Mouse (Mus musculus) CH12F3 (cell line): ENCODE data around the gene Atf6.

Source experiments
- in situ Hi-C: fragments of 300-500 bp; cut with MboI; formaldehyde crosslinking; loops from 2 replicates; pipeline ENCODE4 v1.14.3; 2020; ENCODE audit warnings: low sequenced_read_pairs

Gene Atf6

DNA sequence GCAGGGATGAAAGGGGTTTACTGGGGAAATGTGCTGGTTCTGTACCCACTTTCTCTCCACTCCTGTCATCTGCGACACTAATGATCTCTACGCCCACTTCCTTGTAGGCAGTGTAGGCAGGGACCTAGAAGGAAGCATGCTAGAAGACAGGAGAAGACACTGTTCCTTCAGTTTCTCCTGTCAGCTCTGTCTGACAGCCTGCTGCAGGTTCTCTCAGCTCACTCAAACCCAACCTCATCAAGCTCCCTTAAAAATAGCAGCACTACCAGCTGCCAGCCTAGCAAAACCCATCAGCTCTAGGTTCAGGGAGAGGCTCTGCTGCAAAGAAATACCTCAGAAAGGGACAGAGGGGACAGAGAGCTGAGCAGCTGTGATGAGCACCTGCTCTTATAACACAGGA lies 17.6 kb downstream of the Atf6 start:
- in situ Hi-C loops = no loop called here

DNA sequence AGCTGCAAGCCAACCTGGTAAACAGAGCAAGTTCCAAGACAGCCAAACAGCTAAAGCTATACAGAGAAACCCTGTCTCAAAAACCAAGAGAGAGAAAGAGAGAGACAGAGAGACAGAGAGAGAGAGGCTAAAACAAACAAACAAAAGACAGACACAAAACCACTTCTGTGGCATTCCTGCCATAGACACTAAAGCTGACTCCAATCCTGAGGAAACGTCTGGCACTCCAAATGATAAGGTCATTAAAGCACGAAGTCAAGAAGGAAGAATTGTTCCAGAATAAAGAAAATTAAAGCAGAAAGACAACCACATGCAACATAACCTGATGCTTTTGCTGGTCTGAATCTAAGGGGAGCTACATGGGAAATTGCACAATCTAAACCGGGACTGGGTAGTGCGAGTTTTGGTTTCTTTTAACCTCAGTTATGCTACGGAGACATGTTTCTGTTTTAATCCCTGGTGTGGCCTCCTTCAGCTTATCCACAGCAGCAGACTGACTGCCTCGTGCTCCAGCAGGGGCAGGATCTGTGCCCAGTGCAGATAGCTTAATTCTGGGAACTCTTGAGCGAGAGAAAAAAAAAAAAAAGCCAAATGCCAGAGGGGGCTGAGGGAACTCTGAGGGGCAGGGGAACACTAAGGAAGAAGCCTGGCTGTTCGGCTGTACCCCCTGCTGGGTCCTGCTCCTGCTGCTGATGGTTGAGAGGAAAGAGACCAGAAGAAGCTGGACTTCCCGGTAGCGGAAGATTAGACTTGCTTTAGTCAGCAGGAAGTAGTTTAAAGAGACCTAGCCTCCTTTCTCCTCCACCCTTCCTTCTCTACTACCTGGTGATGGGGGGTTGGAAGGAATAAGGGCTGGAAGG lies 21.9 kb downstream of the Atf6 start:
- in situ Hi-C loops = loop anchor here (25.0 kb wide), 1 partner anchor 208 kb away; the partner anchor contains the start of gene Olfml2b

DNA sequence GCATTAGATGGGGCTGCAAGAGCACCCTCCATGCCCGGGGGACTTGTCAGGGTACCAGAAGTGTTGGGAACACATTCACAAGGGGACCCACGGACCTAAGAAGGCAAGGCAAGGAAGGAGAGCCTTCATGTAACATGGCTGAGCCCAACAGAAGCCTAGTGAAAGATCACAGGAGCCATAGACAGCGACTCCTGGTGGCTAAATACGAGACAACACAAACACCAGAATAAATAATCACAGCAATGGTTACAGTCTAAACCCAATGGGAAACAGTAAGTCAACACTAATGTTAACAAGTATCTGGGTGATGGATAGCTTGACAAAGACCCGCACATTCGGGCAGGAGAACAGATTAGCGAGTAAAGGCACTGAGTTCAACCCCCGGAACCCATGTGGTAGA lies 23.2 kb downstream of the Atf6 start:
- in situ Hi-C loops = loop anchor here (25.0 kb wide), 1 partner anchor 207 kb away; the partner anchor contains the start of gene Olfml2b

DNA sequence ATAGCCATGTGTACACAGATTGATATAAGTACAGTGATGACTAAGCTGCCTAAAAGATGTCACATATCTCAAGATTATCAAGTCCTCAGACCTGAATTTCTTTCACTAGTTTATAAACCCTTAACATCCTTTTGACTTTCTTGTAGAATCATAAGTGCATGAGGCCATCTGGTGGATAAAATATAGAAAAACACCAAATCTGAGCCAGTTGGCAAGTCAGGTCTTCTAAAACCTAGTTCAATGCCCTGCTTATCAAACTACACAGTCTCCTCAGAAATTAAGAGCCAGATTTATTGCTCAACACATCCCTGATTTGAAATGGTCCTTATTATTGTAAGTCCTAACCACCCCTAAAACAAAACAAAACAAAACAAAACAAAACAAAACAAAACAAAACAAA lies 27.9 kb downstream of the Atf6 start:
- in situ Hi-C loops = loop anchor here (25.0 kb wide), 1 partner anchor 202 kb away; the partner anchor contains the start of gene Olfml2b

DNA sequence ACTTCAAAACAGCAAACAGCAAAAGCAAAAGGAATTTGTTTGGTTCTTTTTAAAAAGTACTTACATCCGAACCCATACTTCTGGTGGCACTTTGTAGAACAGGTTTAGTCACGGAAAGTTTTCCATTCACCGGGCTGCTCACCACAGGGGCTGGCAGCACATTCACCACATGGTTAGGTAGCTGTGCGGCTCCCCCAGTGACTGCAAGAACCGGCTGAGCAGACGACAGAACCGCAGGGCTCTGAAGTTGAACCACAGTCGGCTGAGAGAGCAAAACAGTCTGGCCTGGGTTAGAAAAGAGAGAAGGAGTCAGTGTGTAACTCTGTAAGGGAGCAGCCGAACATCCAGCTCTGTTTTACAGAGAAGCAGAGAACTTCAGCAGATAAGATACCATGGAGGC lies 32.8 kb downstream of the Atf6 start:
- in situ Hi-C loops = loop anchor here (25.0 kb wide), 1 partner anchor 197 kb away; the partner anchor contains the start of gene Olfml2b

DNA sequence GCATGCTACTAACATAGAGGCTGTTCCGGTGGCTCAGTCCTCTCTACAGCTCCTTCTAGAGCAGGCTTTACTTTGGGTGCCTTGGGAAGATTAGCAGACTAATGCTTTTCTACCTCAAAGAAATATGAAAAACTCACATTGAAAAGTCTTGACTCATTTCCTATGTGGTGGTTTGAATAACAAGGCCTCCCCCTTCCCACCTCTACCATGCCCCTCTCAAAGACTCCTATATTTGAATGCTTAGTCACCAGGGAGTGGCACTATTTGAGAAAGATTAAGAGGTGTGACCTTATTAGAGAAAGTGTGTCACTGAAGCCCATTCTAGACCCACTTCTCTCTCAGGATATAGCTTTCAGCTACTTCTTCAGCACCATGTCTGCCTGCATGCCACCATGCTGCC lies 37.8 kb downstream of the Atf6 start:
- in situ Hi-C loops = loop anchor here (25.0 kb wide), 1 partner anchor 192 kb away; the partner anchor contains the start of gene Olfml2b

DNA sequence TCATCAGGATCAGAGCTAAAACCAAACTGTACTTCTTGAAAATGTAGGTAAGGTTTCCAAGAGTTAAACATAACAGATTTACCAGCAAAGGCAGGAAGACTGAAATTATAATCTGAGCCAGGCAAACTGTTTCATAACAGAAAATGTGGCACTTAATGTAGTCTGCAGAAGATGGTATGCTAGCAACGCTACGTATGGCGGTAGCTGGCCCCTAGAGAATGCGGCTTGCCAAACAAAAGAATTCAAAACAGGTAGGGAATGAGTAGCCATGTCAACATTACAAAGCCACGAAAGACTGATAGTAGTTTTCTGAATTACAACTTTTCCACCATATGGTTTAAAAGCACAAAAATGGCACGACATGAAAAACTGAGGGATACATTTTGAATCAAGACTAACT lies 38.2 kb downstream of the Atf6 start:
- in situ Hi-C loops = loop anchor here (25.0 kb wide), 1 partner anchor 192 kb away; the partner anchor contains the start of gene Olfml2b

DNA sequence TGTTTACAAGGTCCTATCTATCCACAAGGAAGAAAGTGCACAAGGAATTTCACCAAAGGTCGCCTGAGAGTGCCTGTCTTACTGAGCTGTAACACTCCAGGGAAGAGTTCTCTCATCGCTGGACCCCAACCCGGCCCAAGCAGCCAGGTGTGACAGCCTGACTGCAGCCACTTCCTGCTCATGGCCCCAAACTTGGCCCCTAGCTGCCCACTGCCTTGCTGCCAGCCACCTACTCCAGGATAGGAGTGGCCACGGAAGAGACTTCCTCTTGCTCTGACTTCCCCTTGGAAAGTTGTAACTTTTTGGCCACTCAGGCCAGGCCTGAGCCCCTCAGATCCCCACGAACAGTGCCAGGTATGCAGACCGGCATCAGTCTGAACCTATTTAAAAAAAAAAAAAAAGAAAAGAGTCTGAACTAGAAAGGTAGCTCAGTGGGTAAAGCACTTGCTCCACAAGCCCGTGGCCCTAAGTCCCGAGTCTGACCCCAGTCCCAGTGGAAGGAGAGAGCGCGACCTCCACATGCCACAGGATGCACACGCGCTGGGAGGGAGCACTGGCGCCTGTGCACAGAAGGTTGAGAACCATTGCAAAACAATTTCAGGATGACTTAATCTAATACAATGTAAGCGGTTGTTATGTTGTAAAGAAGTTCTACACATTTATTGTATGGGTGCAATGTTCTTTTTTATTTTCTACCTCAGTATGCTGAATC lies 47.3 kb downstream of the Atf6 start:
- in situ Hi-C loops = no loop called here

DNA sequence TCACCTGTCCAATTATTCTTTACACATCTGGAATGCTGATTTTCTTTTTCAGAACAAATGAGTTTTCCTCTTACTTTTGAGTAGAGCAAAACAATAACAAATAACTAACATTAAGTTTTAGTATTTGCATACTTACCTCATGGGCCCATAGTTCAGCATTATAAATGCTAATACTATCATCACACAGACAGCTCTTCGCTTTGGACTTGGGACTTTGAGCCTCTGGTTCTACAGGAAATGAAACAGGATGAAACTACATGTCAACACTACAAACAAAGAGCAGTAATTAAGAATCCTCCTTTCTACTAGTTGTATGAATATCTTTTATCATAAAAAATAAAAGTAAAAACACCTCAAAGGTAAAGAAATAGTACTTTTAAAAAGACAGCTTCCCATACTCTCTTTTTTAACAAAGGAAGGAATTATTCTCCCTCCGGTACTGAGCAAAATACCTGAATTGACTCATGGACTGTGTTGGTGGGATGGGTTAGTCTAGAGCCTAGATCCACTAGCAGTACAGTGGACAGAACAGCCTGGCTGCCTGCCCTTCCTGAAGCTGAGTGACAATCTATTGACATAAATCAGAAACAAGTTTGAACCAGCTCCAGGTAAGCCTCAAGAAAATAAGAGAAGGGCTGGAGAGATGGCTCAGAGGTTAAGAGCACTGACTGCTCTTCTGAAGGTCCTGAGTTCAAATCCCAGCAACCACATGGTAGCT lies 52.1 kb downstream of the Atf6 start:
- in situ Hi-C loops = no loop called here

DNA sequence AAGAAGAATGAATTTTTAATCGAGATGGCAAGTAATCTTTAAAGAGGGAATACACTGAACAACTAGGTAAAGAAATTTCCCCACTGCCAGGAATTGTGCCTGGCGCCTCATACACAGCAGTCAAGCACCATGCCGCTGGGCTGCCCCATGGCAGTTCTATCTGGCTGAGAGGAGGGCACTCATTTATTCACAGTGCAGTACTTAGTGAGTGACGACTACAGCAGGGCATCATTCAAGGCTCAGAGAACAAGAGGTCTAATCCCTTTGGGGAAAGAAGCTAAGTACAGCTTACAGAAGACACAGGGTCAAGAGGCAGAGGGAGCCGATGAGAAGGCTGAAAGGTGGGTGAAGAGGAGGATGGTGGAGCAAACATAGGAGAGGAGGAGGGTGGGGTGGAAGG lies 54.7 kb downstream of the Atf6 start:
- in situ Hi-C loops = no loop called here

DNA sequence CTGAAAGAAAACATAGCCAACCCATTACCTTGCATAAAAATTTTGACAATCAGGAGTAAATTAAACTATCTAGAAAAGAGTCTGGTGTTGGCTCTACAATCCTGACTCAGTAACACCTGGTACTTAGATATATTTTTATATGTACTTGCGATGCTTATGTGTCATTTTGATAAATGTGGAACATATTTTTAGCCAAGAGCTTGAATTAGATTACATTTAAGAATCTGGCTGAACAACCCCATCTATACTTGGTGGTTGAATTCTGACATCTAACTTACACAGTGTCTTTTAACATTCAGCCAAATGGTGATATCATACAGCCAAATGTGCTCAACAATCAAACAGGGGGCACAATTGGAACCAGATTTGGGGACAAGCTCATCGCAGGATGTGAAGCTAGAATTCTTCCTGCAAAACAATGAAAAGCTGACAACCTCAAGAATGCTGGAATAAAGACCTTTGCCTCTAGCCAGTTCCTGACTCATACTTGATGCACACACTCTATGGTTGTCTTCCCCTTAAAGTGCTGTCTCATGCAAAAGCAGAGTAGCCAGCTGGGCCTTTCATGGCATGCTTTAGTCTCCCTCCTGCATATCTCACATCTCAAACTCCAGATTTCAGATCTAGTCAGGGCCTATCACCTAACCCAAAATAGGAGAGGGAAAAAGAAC lies 59.8 kb downstream of the Atf6 start:
- in situ Hi-C loops = no loop called here

DNA sequence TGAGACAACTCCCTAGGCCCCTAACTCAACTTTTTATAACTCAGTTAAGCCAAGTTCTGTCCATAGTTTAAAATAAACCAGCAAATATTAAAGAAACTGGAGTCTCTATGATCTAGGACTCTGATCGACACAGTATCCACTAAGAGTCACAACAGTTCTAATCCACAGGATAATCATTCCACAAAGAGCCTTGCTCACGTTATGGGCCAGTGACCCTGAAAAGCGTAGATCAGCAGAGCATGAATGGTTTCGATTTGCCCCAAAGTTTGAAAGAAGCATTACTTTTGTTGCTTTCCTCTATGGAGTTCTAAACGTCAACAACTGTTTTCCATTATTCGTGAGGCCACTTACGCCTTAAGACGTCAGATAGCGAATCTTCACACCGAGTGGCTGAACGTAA lies 62.9 kb downstream of the Atf6 start:
- in situ Hi-C loops = no loop called here

DNA sequence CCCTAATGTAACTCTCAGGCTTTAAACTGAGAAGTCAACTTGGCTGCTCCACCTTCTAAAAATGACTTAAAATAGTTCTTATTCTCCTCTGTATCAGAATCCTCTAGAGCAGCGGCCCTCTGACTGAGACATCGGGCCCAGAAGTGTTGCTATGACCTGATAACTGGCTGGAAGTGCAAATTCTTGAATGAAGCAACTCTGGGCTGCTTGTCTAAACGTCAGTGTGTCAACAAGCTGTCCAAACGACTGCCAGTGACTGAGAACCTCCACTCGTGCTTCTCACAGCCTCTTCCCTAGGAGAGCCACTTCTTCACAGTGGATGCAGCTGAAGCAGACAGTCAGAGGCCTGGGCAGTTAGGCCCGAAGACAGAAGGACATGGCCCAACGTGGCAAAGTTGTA lies 64.9 kb downstream of the Atf6 start:
- in situ Hi-C loops = no loop called here

DNA sequence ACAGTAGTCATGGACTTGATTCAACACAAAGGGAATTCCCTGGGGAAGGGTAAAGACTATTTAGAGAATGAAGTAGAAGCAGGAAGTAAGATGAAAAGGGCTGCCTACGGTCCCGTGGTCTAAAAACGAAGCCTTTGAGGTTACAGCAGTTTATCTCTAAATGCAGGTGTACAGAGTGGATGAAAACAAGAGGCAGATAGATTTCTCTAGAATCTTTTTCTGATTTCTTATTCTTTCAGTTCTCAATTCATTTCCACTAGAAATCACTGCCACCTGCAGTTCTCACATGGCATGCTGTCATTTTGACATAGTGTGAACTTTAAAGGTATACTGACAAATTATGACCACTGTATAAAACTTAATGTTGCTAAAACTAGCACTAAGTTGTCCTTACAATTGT lies 66.9 kb downstream of the Atf6 start:
- in situ Hi-C loops = no loop called here

DNA sequence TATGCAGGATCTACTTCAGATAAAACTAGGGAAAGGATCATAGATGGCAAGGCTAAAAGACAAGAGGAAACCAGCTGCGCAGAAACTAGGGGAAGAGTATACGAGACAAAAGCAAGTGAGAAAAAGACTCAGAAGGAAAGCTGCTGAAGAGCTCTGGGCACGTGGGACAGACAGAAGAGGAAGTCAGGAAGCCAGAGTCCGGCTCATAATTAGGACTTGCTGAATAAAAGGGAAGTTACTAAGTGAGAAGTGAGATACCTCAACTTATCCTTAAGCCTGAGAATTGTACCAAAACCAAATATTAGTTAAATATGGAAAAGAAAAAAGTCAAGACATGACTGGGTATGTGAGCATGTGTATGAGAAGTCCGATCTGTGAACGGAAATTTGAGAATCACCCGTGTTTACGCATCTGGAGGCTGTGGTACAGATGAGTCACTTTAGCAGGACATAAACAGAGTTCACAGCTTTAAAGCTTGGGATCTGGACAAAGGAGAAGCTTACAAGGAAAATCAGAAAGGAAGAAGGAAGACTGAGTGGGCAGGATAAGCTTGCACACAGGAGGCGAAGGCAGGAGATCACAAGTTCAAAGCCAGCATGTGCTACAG lies 71.7 kb downstream of the Atf6 start:
- in situ Hi-C loops = no loop called here

DNA sequence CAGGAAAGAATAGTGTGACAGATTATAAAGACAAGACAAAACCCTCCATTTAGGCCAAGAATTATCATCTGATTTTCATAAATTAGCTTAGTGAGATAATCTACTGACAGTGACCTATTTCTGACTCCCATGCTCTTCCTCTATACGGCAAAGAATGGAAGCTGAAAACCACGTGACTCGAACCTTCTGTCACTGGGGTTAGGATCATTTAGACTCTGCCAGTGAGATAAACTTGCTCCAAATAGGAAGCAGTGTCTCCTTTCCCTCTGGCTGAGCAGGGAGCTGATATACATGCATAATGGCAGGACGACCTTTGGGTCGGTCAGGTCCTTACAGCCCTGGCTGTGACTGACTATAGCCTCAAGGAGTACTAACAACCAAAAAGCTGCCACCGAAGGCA lies 76.0 kb downstream of the Atf6 start:
- in situ Hi-C loops = no loop called here

DNA sequence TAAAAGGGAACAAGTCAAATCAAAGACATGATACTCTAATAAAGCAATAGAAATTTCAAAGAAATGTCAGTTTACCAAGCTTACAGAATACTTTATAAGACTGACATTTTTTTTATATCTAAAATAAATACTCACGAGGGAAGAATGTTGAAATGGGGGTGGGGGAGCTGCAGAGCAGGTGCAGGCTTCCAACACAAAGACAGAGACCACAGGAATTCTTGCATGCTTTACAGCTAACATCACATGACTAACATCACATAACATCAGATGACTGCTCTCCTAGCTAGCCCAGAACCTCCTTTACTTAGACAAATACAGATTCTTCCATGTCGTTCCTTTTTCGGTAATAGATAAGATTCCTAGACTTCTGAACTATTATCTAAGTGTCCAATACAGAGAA lies 76.6 kb downstream of the Atf6 start:
- in situ Hi-C loops = no loop called here

DNA sequence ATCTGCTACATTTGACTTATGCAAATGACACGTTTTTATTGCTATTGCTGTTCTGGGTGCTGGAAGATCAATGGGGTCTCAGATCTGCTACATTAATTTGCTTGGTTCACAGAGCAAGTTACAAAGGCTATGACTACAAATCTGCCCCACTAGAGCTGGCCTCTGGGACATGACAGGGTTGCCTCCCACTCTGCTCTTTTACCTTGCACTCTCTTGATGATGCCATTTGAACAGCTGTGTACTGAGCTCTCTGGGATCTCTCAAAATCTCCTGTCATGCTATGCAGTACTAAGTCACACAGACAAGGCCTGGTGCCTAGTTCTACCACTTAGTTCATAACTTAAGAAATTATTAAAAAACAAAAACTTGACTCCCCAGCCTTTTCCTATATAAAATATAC lies 79.9 kb downstream of the Atf6 start:
- in situ Hi-C loops = no loop called here

DNA sequence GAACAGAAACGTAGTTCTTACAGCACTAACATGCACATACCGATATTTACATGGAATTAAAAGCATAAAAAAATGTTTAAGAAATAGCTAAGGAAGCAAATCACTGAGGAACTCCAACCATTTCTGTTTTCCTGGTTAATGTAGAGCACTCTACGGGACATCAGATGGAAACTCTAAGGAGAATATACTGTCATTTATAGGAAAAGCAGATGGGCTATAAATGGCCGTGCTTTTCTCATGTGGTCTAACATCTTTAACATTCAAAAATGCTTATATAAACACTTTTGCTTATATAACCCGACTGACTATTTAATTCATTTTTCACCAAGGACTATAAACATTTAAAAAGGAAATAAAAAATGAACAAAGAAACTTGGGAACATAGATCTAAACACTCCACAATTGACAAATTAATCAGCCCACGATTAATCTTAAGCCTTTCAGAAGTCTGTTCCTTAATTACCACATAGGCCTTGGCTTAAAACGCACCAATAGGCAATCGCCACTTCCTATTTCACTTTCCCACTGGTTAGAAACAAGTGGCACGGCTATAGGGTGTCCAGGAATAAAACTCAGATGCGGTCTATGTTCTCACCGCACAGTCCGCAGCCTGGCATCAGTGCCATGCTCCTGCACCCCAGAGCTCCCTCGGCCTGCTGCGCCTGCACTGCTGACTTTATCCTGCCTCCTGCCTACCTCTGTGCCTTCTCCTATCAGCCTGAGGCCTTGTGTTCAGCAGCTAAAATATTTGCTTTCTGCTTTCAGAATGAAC lies 80.8 kb downstream of the Atf6 start:
- in situ Hi-C loops = no loop called here

DNA sequence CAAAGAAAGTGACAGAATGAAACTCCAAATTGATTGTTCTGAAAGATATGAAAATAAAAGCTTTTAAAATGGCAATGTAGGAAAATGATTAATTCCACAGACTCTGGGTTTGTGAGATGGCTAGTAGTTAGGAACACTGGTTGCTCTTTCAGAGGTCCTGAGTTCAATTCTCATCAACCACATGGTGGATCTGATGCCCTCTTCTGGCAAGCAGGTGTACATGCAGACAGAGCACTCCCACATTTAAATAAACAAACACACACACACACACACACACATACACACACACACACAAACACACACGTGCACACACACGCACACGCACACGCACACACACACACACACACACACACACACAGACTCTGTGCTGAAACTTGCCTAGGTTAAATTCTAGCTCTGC lies 89.9 kb downstream of the Atf6 start:
- in situ Hi-C loops = no loop called here
